Mouse (Mus musculus): Measurements from ENCODE around the gene Kazn.

GRCm38 (mm10) chr4:142217048-142217447 lies 22.2 kb downstream of the Kazn start:
- TF ChIP-seq UBTF (IDR thresholded peaks at IDR 0.05; ENCODE audit: low read depth, low read length): no peak
- TF ChIP-seq MAZ (IDR thresholded peaks at IDR 0.05; ENCODE audit: low read depth, low read length): no peak
- TF ChIP-seq CTCF (conservative IDR thresholded peaks at IDR 0.05 in 1 of 2, IDR thresholded peaks at IDR 0.05 in 1 of 2; ENCODE audit: low read depth in 2 of 2, low read length in 2 of 2): no peak
- no peak for TF ChIP-seq POLR2AphosphoS2 (IDR thresholded peaks at IDR 0.05; ENCODE audit: low read depth, low read length)
- no peak for TF ChIP-seq POLR2A (IDR thresholded peaks at IDR 0.05; ENCODE audit: low read depth, low read length)
- no peak for TF ChIP-seq EP300 (IDR thresholded peaks at IDR 0.05; ENCODE audit: low read length)
- TF ChIP-seq HCFC1 (IDR thresholded peaks at IDR 0.05; ENCODE audit: low read depth, low read length): no peak
- no peak for TF ChIP-seq SMC3 (IDR thresholded peaks at IDR 0.05; ENCODE audit: low read depth, low read length)
- TF ChIP-seq ZNF384 (IDR thresholded peaks at IDR 0.05; ENCODE audit: low read depth, low read length): no peak
- no peak for TF ChIP-seq ZKSCAN1 (IDR thresholded peaks at IDR 0.05; ENCODE audit: borderline replicate concordance, low read depth, low read length)
- TF ChIP-seq MAFK (IDR thresholded peaks at IDR 0.05; ENCODE audit: insufficient replicate concordance, low read length): no peak
- no peak for TF ChIP-seq ZMIZ1 (IDR thresholded peaks at IDR 0.05; ENCODE audit: low read depth, low read length)
- TF ChIP-seq TBP (conservative IDR thresholded peaks at IDR 0.05; ENCODE audit: low read depth, low read length): no peak
- no peak for TF ChIP-seq ELF1 (IDR thresholded peaks at IDR 0.05; ENCODE audit: low read depth, low read length)

All from CH12.LX (cell line).